Mouse (Mus musculus) ES-CJ7 (cell line): Measurements from ENCODE around the gene Tmem132b.
A peak's percentile ranks its signal among the peaks of the same experiment; 100 is the strongest.

Experiments
- DNase-seq: peaks from one replicate; pipeline ENCODE4 v3.0.0; 2011; ENCODE audit warnings: low read depth, low spot score

Tmem132b gene

GRCm38 (mm10) chr5:125758506-125758905 lies 226.9 kb downstream of the Tmem132b start:
- no peak for DNase-seq

- no peak for DNase-seq
Measured at GRCm38 (mm10) chr5:125766941-125767340, 235.4 kb downstream of the Tmem132b start.

- DNase-seq = no peak
Measured at GRCm38 (mm10) chr5:125767950-125768349, 236.4 kb downstream of the Tmem132b start.

- DNase-seq = no peak
Measured at GRCm38 (mm10) chr5:125772238-125772637, 240.7 kb downstream of the Tmem132b start.

- peak; percentile 19 for DNase-seq
Measured at GRCm38 (mm10) chr5:125772756-125773155, 241.2 kb downstream of the Tmem132b start.

GRCm38 (mm10) chr5:125780332-125780731 lies 248.8 kb downstream of the Tmem132b start:
- DNase-seq = no peak

- no peak for DNase-seq
Measured at GRCm38 (mm10) chr5:125792643-125793042, 261.1 kb downstream of the Tmem132b start.

- no peak for DNase-seq
Measured at GRCm38 (mm10) chr5:125794318-125794717, 262.7 kb downstream of the Tmem132b start.

- peak; percentile 24 for DNase-seq
Measured at GRCm38 (mm10) chr5:125799622-125800021, 268.0 kb downstream of the Tmem132b start.

- peak; percentile 52 for DNase-seq
Measured at GRCm38 (mm10) chr5:125800025-125800424, 268.5 kb downstream of the Tmem132b start.

GRCm38 (mm10) chr5:125802801-125803200 lies 271.2 kb downstream of the Tmem132b start:
- DNase-seq = no peak

- DNase-seq = no peak
Measured at GRCm38 (mm10) chr5:125805327-125805726, 273.8 kb downstream of the Tmem132b start.

GRCm38 (mm10) chr5:125807861-125808260 lies 276.3 kb downstream of the Tmem132b start:
- DNase-seq = no peak

GRCm38 (mm10) chr5:125829342-125829741 lies 297.8 kb downstream of the Tmem132b start:
- no peak for DNase-seq

GRCm38 (mm10) chr5:125835890-125836289 lies 304.3 kb downstream of the Tmem132b start:
- no peak for DNase-seq

GRCm38 (mm10) chr5:125836761-125837160 lies 305.2 kb downstream of the Tmem132b start:
- DNase-seq = no peak
